Mouse (Mus musculus): Measurements from ENCODE around the gene 1700123O20Rik. TPM values are rescaled to one million over a fixed set of nuclear protein-coding genes. Genes with fewer than 3 reads are reported as not detected.

The 1700123O20Rik gene
- polyA plus RNA-seq, 1 experiment from 2014 or later = 115 TPM

- 67% methylated on average over 23 of the region's 23 CpGs for WGBS
Measured at GRCm38 (mm10) chr14:54650621-54651454, 35.2 kb upstream of the 1700123O20Rik start.

GRCm38 (mm10) chr14:54651556-54651955, 34.5 kb upstream of the 1700123O20Rik start:
- peaks cover 79% of the 10 kb centered on the region for H3K36me3 ChIP-seq (replicated peaks)
- peaks cover 52% of the 10 kb centered on the region for H3K4me1 ChIP-seq
- peak overlapping the region; percentile 95 for H3K27ac ChIP-seq (replicated peaks)
- H3K27me3 ChIP-seq (replicated peaks; ENCODE audit: low read depth, poor library complexity, severe bottlenecking) = no peaks in the 10 kb centered on the region
- WGBS = 80% methylated on average over 4 of the region's 4 CpGs
- peak overlapping the region; percentile 80 for H3K4me3 ChIP-seq
- no peak for DNase-seq (ENCODE audit: low spot score)
- no peaks in the 10 kb centered on the region for H3K9me3 ChIP-seq

More at GRCm38 (mm10) chr14:54650621-54651454, 35.2 kb upstream of the 1700123O20Rik start:
- H3K4me3 ChIP-seq = peak overlapping the region; percentile 80
- H3K4me1 ChIP-seq = peaks cover 52% of the 10 kb centered on the region
- peak overlapping the region; percentile 95 for H3K27ac ChIP-seq (replicated peaks)
- H3K36me3 ChIP-seq (replicated peaks) = peaks cover 79% of the 10 kb centered on the region
- peak; percentile 85 for DNase-seq (ENCODE audit: low spot score)
- no peaks in the 10 kb centered on the region for H3K9me3 ChIP-seq
- no peaks in the 10 kb centered on the region for H3K27me3 ChIP-seq (replicated peaks; ENCODE audit: low read depth, poor library complexity, severe bottlenecking)

GRCm38 (mm10) chr14:54652787-54653186, 33.2 kb upstream of the 1700123O20Rik start:
- Histone ChIP-seq H3K27me3 (replicated peaks; ENCODE audit: low read depth, poor library complexity, severe bottlenecking) (no peaks in the 10 kb centered on the region), H3K9me3 (no peaks in the 10 kb centered on the region), H3K4me3 (peak overlapping the region; percentile 80), H3K4me1 (peaks cover 52% of the 10 kb centered on the region), H3K27ac (replicated peaks) (peak overlapping the region; percentile 95), H3K36me3 (replicated peaks) (peaks cover 79% of the 10 kb centered on the region)
- 0% methylated on average over 7 of the region's 7 CpGs for WGBS
- DNase-seq (ENCODE audit: low spot score) = peak; percentile 43

- peaks cover 79% of the 10 kb centered on the region for H3K36me3 ChIP-seq (replicated peaks)
- 0% methylated on average over 12 of the region's 12 CpGs for WGBS
Measured at GRCm38 (mm10) chr14:54653496-54653895, 32.5 kb upstream of the 1700123O20Rik start.

GRCm38 (mm10) chr14:54660009-54660408, 26.0 kb upstream of the 1700123O20Rik start:
- DNase-seq (ENCODE audit: low spot score) = no peak
- H3K9me3 ChIP-seq = no peaks in the 10 kb centered on the region
- H3K4me3 ChIP-seq = no peak overlapping the region
- H3K4me1 ChIP-seq = no peaks in the 10 kb centered on the region
- H3K27ac ChIP-seq (replicated peaks) = no peak overlapping the region
- WGBS = 88% methylated on average over 2 of the region's 2 CpGs
- H3K36me3 ChIP-seq (replicated peaks) = peaks cover 100% of the 10 kb centered on the region
- no peaks in the 10 kb centered on the region for H3K27me3 ChIP-seq (replicated peaks; ENCODE audit: low read depth, poor library complexity, severe bottlenecking)

More at GRCm38 (mm10) chr14:54653496-54653895, 32.5 kb upstream of the 1700123O20Rik start:
- DNase-seq (ENCODE audit: low spot score) = peak; percentile 94
- Histone ChIP-seq H3K27ac (replicated peaks) (peak overlapping the region; percentile 95), H3K4me1 (peaks cover 50% of the 10 kb centered on the region), H3K4me3 (peak overlapping the region; percentile 80), H3K27me3 (replicated peaks; ENCODE audit: low read depth, poor library complexity, severe bottlenecking) (no peaks in the 10 kb centered on the region), H3K9me3 (no peaks in the 10 kb centered on the region)

GRCm38 (mm10) chr14:54664477-54665222, 21.4 kb upstream of the 1700123O20Rik start:
- H3K27me3 ChIP-seq (replicated peaks; ENCODE audit: low read depth, poor library complexity, severe bottlenecking) = no peaks in the 10 kb centered on the region
- no peak overlapping the region for H3K27ac ChIP-seq (replicated peaks)
- no peak for DNase-seq (ENCODE audit: low spot score)
- no peaks in the 10 kb centered on the region for H3K4me1 ChIP-seq
- 91% methylated on average over 10 of the region's 10 CpGs for WGBS
- peaks cover 97% of the 10 kb centered on the region for H3K36me3 ChIP-seq (replicated peaks)
- H3K9me3 ChIP-seq = no peaks in the 10 kb centered on the region
- H3K4me3 ChIP-seq = no peak overlapping the region

GRCm38 (mm10) chr14:54669381-54669780, 16.6 kb upstream of the 1700123O20Rik start:
- Histone ChIP-seq H3K36me3 (replicated peaks) (peaks cover 92% of the 10 kb centered on the region), H3K27me3 (replicated peaks; ENCODE audit: low read depth, poor library complexity, severe bottlenecking) (no peaks in the 10 kb centered on the region), H3K4me3 (no peak overlapping the region), H3K9me3 (no peaks in the 10 kb centered on the region), H3K4me1 (no peaks in the 10 kb centered on the region), H3K27ac (replicated peaks) (no peak overlapping the region)
- 85% methylated on average over 4 of the region's 4 CpGs for WGBS
- peak; percentile 47 for DNase-seq (ENCODE audit: low spot score)

- peaks cover 94% of the 10 kb centered on the region for H3K36me3 ChIP-seq (replicated peaks)
- WGBS = 78% methylated on average over 2 of the region's 2 CpGs
Measured at GRCm38 (mm10) chr14:54674317-54674716, 11.7 kb upstream of the 1700123O20Rik start.

GRCm38 (mm10) chr14:54676290-54676689, 9.7 kb upstream of the 1700123O20Rik start:
- no peak for DNase-seq (ENCODE audit: low spot score)
- Histone ChIP-seq H3K4me3 (no peak overlapping the region), H3K4me1 (no peaks in the 10 kb centered on the region), H3K27me3 (replicated peaks; ENCODE audit: low read depth, poor library complexity, severe bottlenecking) (no peaks in the 10 kb centered on the region), H3K27ac (replicated peaks) (no peak overlapping the region), H3K9me3 (no peaks in the 10 kb centered on the region), H3K36me3 (replicated peaks) (peaks cover 95% of the 10 kb centered on the region)
- 88% methylated on average over 5 of the region's 5 CpGs for WGBS

More at GRCm38 (mm10) chr14:54674317-54674716, 11.7 kb upstream of the 1700123O20Rik start:
- H3K4me1 ChIP-seq = no peaks in the 10 kb centered on the region
- H3K27me3 ChIP-seq (replicated peaks; ENCODE audit: low read depth, poor library complexity, severe bottlenecking) = no peaks in the 10 kb centered on the region
- no peaks in the 10 kb centered on the region for H3K9me3 ChIP-seq
- H3K4me3 ChIP-seq = no peak overlapping the region
- H3K27ac ChIP-seq (replicated peaks) = no peak overlapping the region
- no peak for DNase-seq (ENCODE audit: low spot score)

GRCm38 (mm10) chr14:54678657-54679304, 7.2 kb upstream of the 1700123O20Rik start:
- 92% methylated on average over 16 of the region's 16 CpGs for WGBS

GRCm38 (mm10) chr14:54682396-54682795, 3.6 kb upstream of the 1700123O20Rik start:
- H3K4me3 ChIP-seq = no peak overlapping the region
- no peaks in the 10 kb centered on the region for H3K9me3 ChIP-seq
- WGBS = 93% methylated on average over 3 of the region's 3 CpGs
- H3K36me3 ChIP-seq (replicated peaks) = peaks cover 64% of the 10 kb centered on the region
- no peak overlapping the region for H3K27ac ChIP-seq (replicated peaks)
- DNase-seq (ENCODE audit: low spot score) = no peak
- peaks cover 12% of the 10 kb centered on the region for H3K4me1 ChIP-seq
- H3K27me3 ChIP-seq (replicated peaks; ENCODE audit: low read depth, poor library complexity, severe bottlenecking) = no peaks in the 10 kb centered on the region

More at GRCm38 (mm10) chr14:54678657-54679304, 7.2 kb upstream of the 1700123O20Rik start:
- Histone ChIP-seq H3K36me3 (replicated peaks) (peaks cover 96% of the 10 kb centered on the region), H3K27ac (replicated peaks) (no peak overlapping the region), H3K4me1 (no peaks in the 10 kb centered on the region), H3K9me3 (no peaks in the 10 kb centered on the region), H3K27me3 (replicated peaks; ENCODE audit: low read depth, poor library complexity, severe bottlenecking) (no peaks in the 10 kb centered on the region), H3K4me3 (no peak overlapping the region)
- DNase-seq (ENCODE audit: low spot score) = no peak

GRCm38 (mm10) chr14:54685471-54685870, 545 bp upstream of the 1700123O20Rik start:
- H3K36me3 ChIP-seq (replicated peaks) = peaks cover 56% of the 10 kb centered on the region
- H3K4me1 ChIP-seq = peaks cover 26% of the 10 kb centered on the region
- no peak for DNase-seq (ENCODE audit: low spot score)
- peak overlapping the region; percentile 93 for H3K27ac ChIP-seq (replicated peaks)
- WGBS = 15% methylated on average over 8 of the region's 8 CpGs
- no peaks in the 10 kb centered on the region for H3K9me3 ChIP-seq
- H3K27me3 ChIP-seq (replicated peaks; ENCODE audit: low read depth, poor library complexity, severe bottlenecking) = no peaks in the 10 kb centered on the region
- H3K4me3 ChIP-seq = peak overlapping the region; percentile 75

Data from embryonic facial prominence, embryonic 10.5 days (tissue).